Mouse (Mus musculus) kidney, adult 8-10 months (tissue): Measurements from ENCODE around the gene Eif2ak1.
"Not testable (repeated sequence)": the region's sequence is repeated elsewhere in the genome, so short reads cannot be mapped to it uniquely, and the experiment has no call there.

Source experiments
- DNase-seq, 2 experiments: peaks; one replicate each; pipeline ENCODE4 v3.0.0; 2022

Gene Eif2ak1

GRCm38 (mm10) chr5:143817116-143817930 lies at the start of gene Eif2ak1:
Gene Eif2ak1, plus strand, starts transcription at chr5:143817788.
- DNase-seq = peak; percentile 92 to 94

DNA sequence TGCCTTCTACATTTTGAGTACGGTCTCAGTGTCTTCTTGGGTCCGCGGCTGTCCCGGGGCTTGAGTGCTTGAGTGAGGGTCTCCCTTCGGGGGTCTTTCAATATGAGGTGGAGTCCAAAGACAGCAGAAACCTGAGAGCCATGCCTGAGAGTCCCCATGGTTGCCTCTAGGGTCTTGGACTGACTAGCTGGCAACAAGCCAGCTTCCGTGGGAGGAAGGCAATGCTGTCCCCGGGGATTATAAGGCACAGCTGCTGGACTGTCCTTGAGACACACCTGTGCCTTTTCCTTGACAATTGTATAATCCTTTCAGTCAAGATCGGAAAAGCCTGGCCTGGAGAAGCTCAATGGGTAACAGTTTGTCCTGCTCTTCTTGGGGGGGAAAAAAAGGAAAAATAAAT lies 35.6 kb upstream of the Eif2ak1 start:
- no peak for DNase-seq

DNA sequence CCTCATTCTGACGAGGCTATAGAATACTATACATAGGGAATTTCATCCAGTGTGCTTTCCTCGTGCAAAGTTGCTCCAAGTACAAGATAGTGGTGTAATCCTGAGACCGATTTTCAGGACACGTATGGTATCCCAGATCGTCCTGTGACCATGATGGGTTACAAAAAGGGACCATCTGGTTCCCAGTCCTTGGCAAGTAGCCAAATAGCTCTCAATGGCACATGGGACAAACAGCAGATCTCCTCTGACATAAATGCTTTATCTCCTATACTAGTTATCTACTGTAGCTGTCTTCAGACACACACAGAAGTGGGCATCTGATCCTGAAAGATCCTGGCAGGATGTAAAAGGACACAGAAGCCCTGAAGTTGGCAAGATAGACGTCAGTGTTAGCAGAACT lies 32.2 kb upstream of the Eif2ak1 start:
- DNase-seq = no peak

- DNase-seq = not testable (repeated sequence)
Measured at GRCm38 (mm10) chr5:143801216-143801615, 16.4 kb upstream of the Eif2ak1 start.

- no peak for DNase-seq
Measured at GRCm38 (mm10) chr5:143804056-143804765, 13.4 kb upstream of the Eif2ak1 start.

DNA sequence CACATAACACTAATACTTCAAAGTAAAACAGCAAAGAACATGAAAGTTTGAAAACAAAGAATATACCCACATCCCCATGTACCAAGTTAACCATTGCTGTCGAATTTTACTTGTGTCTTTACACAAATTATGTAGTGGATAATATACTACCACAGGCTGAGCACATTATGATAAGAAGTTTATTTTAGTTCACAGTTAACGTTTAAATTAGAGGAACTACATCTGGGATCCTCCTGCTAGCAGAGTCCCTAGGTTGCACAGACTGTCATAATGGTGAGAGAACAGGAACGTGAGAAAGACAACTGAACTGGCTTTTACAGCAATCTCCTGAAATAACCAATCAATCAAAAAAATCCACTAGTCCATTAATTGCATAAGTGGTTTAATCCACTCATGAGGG lies 10.3 kb upstream of the Eif2ak1 start:
- DNase-seq = no peak

GRCm38 (mm10) chr5:143809421-143810090 lies 8.0 kb upstream of the Eif2ak1 start:
- no peak for DNase-seq

GRCm38 (mm10) chr5:143811653-143812052 lies 5.9 kb upstream of the Eif2ak1 start:
- DNase-seq = no peak

GRCm38 (mm10) chr5:143814626-143815025 lies 3.0 kb upstream of the Eif2ak1 start:
- DNase-seq = no peak

- DNase-seq = peak; percentile 28 to 50
Measured at GRCm38 (mm10) chr5:143817931-143818311, 333 bp downstream of the Eif2ak1 start.

DNA sequence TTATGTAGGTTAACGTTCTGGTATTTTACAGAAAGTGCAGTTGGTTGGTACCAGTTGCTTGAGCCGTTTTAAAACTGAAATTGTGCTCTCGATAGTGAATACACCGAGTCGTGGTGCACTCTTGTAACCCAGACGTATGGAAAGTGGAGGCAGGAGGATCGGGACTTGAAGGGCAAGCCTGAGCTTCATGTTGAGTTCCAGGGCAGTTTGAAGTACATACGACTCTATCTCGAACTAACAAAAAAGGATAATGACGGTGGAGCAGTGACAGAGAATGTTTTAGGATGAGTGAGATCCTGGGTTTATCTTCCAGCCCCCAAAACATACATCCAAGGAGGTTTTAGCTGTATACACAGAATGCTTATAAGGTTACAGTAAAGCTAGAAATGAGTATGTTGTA lies 873 bp downstream of the Eif2ak1 start:
- no peak for DNase-seq

DNA sequence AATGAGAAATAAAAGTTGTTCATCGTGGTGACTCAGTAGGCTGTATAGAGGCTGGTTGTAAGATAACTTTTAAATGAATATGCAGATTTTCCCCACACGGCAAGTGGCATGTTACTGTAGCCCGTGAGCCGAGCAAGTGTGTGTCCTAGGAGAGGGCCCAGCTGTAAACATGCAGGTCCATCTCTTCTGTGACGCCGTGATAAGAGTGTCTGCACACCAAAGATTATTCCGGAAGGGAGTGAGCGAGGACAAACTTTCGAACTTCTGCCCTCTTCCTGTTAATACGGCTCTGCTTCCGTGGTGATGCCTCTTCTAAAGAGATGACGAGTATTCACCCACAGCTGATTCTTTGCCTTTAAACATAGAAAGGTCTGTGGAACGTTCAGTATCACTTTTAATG lies 1.4 kb downstream of the Eif2ak1 start:
- no peak for DNase-seq

DNA sequence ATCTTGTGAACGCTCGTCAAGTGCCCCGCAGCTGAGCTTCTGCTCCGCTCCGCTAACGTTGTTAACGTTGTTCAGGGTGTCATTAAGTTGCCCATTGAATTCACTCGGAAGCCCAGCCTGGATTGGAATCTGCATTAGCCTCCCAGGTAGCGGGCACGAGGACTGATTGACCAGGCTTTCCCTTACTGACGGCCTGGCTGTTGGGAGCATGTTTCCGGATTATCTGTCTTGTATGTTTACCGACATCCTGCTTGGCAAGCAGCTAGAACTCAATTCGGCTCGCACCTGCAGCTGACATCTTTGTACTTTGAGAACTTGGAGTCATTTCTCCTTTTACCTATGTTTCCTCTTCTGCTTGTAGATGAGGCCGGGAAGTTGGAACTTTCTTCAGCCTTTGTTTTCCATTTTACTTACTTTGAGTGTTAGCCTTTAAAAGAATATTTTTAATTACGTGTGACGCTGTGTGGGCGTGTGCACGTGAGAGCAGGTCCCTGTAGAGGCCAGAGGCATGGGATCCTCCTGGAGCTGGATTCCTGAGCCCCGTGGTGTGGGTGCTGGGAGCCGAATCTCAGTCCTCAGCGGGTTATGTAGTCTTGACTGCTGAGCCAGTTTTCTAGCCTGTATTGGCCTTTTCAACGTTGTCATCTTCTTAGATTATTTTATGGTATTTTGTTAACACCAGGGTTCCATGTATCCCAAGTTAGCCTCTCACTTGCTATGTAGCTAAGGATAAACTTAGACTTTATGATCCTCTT lies 2.5 kb downstream of the Eif2ak1 start:
- DNase-seq = no peak

DNA sequence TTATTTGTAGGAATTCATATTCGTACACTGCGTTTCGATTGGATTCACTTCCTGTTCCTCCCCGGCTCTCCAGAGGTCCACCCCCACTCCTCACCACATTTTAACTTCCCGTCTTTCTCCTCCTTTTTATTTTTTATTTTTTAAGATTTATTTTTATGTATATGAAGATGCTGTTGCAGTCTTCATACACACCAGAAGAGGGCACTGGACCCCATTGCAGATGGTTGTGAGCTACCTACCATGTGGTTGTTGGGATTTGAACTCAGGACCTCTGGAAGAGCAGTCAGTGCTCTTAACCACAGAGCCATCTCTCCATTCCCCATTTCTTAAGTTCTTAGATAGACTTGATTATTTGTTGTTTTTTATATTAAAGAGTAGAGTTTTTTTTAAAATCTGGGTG lies 3.2 kb downstream of the Eif2ak1 start:
- DNase-seq = no peak

DNA sequence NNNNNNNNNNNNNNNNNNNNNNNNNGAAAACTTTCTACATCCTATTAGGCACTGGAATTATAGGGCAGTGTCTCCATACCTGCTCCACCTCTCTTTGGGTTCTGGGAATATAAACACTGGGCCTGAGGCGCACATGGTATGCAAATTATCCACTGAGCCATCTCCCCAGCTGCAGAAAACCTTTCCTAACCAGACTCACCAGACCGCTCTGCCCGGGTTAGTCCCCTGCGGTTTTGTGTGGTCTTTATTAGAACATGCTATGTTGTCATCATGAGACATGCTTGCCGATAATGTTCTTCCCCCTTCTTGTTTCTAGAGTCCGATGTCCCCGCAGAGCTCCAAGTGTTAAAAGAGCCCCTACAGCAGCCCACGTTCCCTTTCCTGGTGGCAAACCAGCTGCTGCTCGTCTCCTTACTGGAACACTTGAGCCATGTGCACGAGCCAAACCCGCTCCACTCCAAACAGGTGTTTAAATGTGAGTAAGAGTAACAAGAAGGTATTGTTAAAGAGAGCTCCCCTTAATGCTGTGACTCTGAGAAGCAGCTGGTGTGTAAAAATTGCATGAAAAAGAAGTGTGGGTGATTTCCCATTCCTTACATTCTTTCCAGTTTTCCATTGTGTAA lies 54.1 kb downstream of the Eif2ak1 start:
- no peak for DNase-seq

GRCm38 (mm10) chr5:143874571-143874970 lies 57.0 kb downstream of the Eif2ak1 start:
- DNase-seq = no peak

- no peak for DNase-seq
Measured at GRCm38 (mm10) chr5:143885274-143885673, 67.7 kb downstream of the Eif2ak1 start.

DNA sequence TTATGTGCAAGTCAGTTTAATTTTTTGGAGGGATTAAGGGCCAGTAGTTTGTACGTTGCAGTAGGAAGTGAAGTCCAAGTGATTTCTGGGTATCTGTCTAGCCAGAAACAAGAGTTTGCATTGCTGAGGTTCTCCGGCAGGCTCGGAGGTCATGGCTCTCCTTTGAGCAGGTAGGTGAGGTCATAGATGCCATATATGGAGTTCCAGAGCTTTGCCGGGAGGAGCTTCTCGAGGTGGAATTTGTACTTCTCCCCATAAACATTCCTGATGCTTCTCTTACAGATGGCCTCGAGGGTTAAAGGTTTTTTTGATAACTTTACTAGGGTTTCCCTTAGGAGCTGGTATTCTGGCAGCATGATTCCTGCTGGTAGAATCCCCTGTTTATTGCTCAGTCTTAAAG lies 73.2 kb downstream of the Eif2ak1 start:
- no peak for DNase-seq

- no peak for DNase-seq
Measured at GRCm38 (mm10) chr5:143892255-143892886, 74.8 kb downstream of the Eif2ak1 start.

GRCm38 (mm10) chr5:143893396-143893795 lies 75.8 kb downstream of the Eif2ak1 start:
- no peak for DNase-seq

DNA sequence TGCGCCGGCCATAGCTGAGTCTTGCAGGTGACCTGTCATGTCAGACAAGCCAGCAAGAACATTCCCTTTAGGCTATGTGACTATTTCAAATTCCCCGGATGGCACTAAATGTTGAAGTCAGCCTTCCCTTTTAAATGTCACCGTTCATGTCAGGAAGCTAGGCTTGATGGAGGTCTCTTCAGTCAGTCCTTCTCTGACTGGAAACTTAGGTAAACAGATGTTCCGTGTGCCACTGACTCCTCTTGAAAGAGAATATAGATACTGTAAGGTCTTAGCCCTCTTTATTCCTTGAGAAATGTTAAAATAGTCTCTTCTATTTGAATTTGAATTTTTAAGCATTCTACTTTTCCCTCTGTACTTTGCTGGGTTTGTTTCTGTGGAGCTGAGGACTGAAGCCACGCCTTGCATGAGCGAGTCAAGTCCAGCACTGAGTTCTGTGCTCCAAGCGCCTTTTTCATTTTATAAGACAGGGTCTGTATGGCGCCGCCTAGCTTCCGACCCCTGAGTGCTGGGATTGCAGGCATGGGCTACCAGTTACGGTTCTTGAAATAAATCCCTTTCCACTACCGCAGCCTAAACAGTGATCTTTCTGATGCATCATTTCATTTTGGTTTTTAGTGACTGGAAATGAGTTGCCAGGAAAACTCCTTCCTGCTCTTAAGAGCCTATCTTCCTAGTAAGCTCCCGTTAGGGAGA lies 80.2 kb downstream of the Eif2ak1 start, which contains the start of gene Ankrd61:
Ankrd61 (minus strand) TSS at position 51 of the 696 bp plus-strand sequence.
- DNase-seq = no peak
